Comparison of ENCODE assay signal across 9 mouse cellular contexts in the genomic region with DNA sequence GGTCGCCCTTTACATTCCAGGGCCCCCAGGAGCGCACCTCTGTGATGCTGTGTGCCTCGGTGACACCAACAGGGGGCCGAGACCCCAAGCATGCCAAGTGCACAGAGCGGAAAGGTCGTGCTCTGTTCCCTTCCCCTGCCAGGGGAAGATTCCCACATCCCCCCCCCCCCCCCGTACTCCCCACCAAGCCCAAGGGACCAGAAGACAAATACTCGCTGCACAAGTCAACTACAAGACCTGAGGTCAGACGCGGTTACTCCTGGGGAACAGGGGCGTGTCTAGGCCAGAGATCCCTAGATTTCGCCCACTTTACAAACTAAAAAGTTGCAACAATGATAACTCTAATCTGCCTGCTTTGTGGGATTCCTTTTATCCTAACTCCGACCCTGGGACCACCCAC. TPM values are rescaled to one million over a fixed set of nuclear protein-coding genes. Genes with fewer than 3 reads are reported as not detected.
DNase-seq lines count a peak whose midpoint lies in the region; ATAC-seq and TF ChIP-seq lines count a peak whose summit lies in the region.
"Had no signal": no experiment of that assay in that cellular context is flagged by ENCODE, and none has a peak within 500 bp of the region (broad histone marks: within the 10 kb centered on the region; RNA-seq: fewer than 3 reads in every experiment).

No protein-coding gene starts in this region.

- H3K4me1 ChIP-seq in heart, embryonic 14.5 days (ENCODE audit: control insufficient read depth in 2 of 2, insufficient read depth in 2 of 2, low read length in 2 of 2) = peaks cover 26 to 42% of the 10 kb centered on the region in 2 experiments
- no peaks in the 10 kb centered on the region for H3K4me1 ChIP-seq in cortical plate, adult 2 months (ENCODE audit: control insufficient read depth, insufficient read depth, low read length)
- H3K4me1 ChIP-seq in hindbrain, embryonic 14.5 days (replicated peaks; ENCODE audit: control insufficient read depth, insufficient read depth, low read length) = peaks cover 10% of the 10 kb centered on the region
- peaks cover 29% of the 10 kb centered on the region for H3K4me1 ChIP-seq in midbrain, embryonic 15.5 days

- WGBS in heart, embryonic 14.5 days = 0% methylated on average over 11 of the region's 13 CpGs
- 0% methylated on average over 9 of the region's 13 CpGs for WGBS in hindbrain, embryonic 14.5 days
- WGBS in midbrain, embryonic 15.5 days = under 1% methylated on average over 13 of the region's 13 CpGs

- intact Hi-C loops in heart, postnatal 10 days (cut with DNase I) = no loop called here

- H3K9me3 ChIP-seq in heart, embryonic 14.5 days (ENCODE audit: control insufficient read depth, low read length) = no peaks in the 10 kb centered on the region
- H3K9me3 ChIP-seq in hindbrain, embryonic 14.5 days (ENCODE audit: control insufficient read depth, low read length) = no peaks in the 10 kb centered on the region
- H3K9me3 ChIP-seq in midbrain, embryonic 15.5 days = no peaks in the 10 kb centered on the region

- H3K9ac ChIP-seq in heart, embryonic 14.5 days (ENCODE audit: low read length) = peak overlapping the region; percentile 74
- peak overlapping the region; percentile 55; the same call in 1 of the 2 replicates for H3K9ac ChIP-seq in hindbrain, embryonic 14.5 days
- H3K9ac ChIP-seq in midbrain, embryonic 15.5 days = peak overlapping the region; percentile 19; the same call in 1 of the 2 replicates

- no peak for DNase-seq in heart, postnatal 10 days
- no peak for DNase-seq in hindbrain, embryonic 14.5 days (ENCODE audit: low spot score)
- no peak for DNase-seq in layer of hippocampus, postnatal 10 days (ENCODE audit: low spot score in 2 of 2)
- no peak for DNase-seq in adrenal gland, postnatal 4 days (ENCODE audit: low spot score in 2 of 2)
- no peak for DNase-seq in right cerebral cortex, postnatal 25 days

- no peaks in the 10 kb centered on the region for H3K36me3 ChIP-seq in heart, embryonic 14.5 days (ENCODE audit: control insufficient read depth, insufficient read depth, low read length)
- H3K36me3 ChIP-seq in hindbrain, embryonic 14.5 days (replicated peaks; ENCODE audit: control insufficient read depth, insufficient read depth) = no peaks in the 10 kb centered on the region
- no peaks in the 10 kb centered on the region for H3K36me3 ChIP-seq in midbrain, embryonic 15.5 days (replicated peaks)
- H3K36me3 ChIP-seq: G1E had no signal

- 0 out of 4 replicates have a peak overlapping the region, but pooled peaks of 1 of the 2 experiments have one; percentile 60 for H3K27ac ChIP-seq in heart, embryonic 14.5 days (replicated peaks in 1 of 2; ENCODE audit: control insufficient read depth in 1 of 2, insufficient read depth in 1 of 2, low read depth in 2 of 2, low read length in 2 of 2)
- H3K27ac ChIP-seq in cortical plate, adult 2 months (ENCODE audit: insufficient read depth, low read length) = no peak overlapping the region
- H3K27ac ChIP-seq in hindbrain, embryonic 14.5 days = no peak overlapping the region
- H3K27ac ChIP-seq in midbrain, embryonic 15.5 days = no peak overlapping the region

- no peak for TF ChIP-seq CTCF in cortical plate, adult 2 months (IDR thresholded peaks at IDR 0.05; ENCODE audit: extremely low read depth, insufficient read depth, low read length)

- H3K27me3 ChIP-seq in heart, embryonic 14.5 days (ENCODE audit: control insufficient read depth, insufficient read depth, low read length) = no peaks in the 10 kb centered on the region
- peaks cover 61% of the 10 kb centered on the region for H3K27me3 ChIP-seq in hindbrain, embryonic 14.5 days (ENCODE audit: control insufficient read depth, insufficient read depth, low read length)
- peaks cover 36% of the 10 kb centered on the region for H3K27me3 ChIP-seq in midbrain, embryonic 15.5 days (replicated peaks)

- ATAC-seq in heart, embryonic 14.5 days (ENCODE audit: insufficient number of reproducible peaks, insufficient read depth, low FRiP score, low read depth) = no peak
- 0 out of 2 replicates have a peak, but pooled peaks have one; percentile 2 for ATAC-seq in hindbrain, embryonic 14.5 days (ENCODE audit: low FRiP score)
- ATAC-seq in midbrain, embryonic 15.5 days (replicated peaks) = peak; percentile 2; the same call in 1 of the 2 replicates

- peak overlapping the region; percentile 98 for H3K4me2 ChIP-seq in heart, embryonic 14.5 days (ENCODE audit: low read length)
- peak overlapping the region; percentile 99 for H3K4me2 ChIP-seq in hindbrain, embryonic 14.5 days (replicated peaks)
- peak overlapping the region; percentile 100 for H3K4me2 ChIP-seq in midbrain, embryonic 15.5 days

- peak overlapping the region; percentile 68 to 71 for H3K4me3 ChIP-seq in heart, embryonic 14.5 days (ENCODE audit: control insufficient read depth in 1 of 2, insufficient read depth in 1 of 2, low read depth in 1 of 2, low read length in 2 of 2)
- H3K4me3 ChIP-seq in cortical plate, adult 2 months (ENCODE audit: insufficient read depth, low read length) = peak overlapping the region; percentile 45
- H3K4me3 ChIP-seq in hindbrain, embryonic 14.5 days (replicated peaks; ENCODE audit: low read length) = peak overlapping the region; percentile 49
- H3K4me3 ChIP-seq in midbrain, embryonic 15.5 days = peak overlapping the region; percentile 53

- no peak for TF ChIP-seq POLR2A in cortical plate, adult 2 months (IDR thresholded peaks at IDR 0.05; ENCODE audit: extremely low read depth, insufficient read depth, low read length)

RNA-seq across cellular contexts. Expression of a gene that starts 1.4 kb away (rescaled TPM):
- polyA plus RNA-seq in heart, embryonic 14.5 days (2014; fragmentation: Nextera tagmentation; extraction: Ambion mirVana) = 8.9 and 12.0 TPM in 2 replicates
- 1 to 10 TPM; 8.6 TPM for total RNA-seq in heart, postnatal 10 days (2021)
- 2.1 and 2.5 TPM in 2 replicates for polyA plus RNA-seq in cortical plate, adult 2 months (2012; rRNA removed)
- 3.0 and 3.3 TPM in 2 replicates for polyA plus RNA-seq in hindbrain, embryonic 14.5 days (2014; fragmentation: Nextera tagmentation; extraction: Ambion mirVana)
- polyA plus RNA-seq in midbrain, embryonic 15.5 days (2015; fragmentation: Nextera tagmentation; extraction: Ambion mirVana) = 1.9 and 2.2 TPM in 2 replicates
- total RNA-seq in layer of hippocampus, postnatal 10 days (2021) = 1 to 10 TPM; 2.6 to 3.0 TPM
- 1 to 10 TPM; 3.8 to 4.1 TPM for total RNA-seq in adrenal gland, postnatal 4 days (2021)
- total RNA-seq: G1E had no signal

Comparison
In these comparisons a context has a peak if more than half of its experiments do, and no peak if none do; other contexts are left out.
1. H3K9ac ChIP-seq: peak in every context shown above with its lines; median percentile 74 in heart, embryonic 14.5 days; 55 in hindbrain, embryonic 14.5 days; 19 in midbrain, embryonic 15.5 days.